Mouse (Mus musculus): ENCODE results near the gene Art4.

DNA sequence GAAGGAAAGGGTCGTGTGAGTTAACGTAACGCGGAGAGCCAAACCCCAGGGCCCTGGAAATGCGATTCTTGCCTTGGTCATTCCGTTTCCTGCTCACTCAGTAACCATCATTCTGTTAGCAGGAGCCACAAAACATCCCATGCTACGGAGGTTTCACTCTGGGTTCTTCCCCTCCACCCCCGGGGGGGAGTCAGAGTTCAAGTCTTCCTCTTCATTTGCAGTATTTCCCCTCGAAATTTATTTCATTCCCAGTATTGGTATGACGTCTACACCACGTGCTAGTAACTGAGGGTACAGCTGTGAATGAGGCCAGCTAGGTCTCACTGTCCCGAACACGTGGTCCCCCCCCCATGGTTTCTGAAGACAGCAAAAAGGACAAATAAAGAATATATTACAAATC is 47.9 kb downstream of the Art4 start:
- TF ChIP-seq USF1 (IDR thresholded peaks at IDR 0.05; ENCODE audit: low read depth): no peak
- TF ChIP-seq REST (IDR thresholded peaks at IDR 0.05; ENCODE audit: insufficient read depth, insufficient read length): no peak
- TF ChIP-seq POLR2A (IDR thresholded peaks at IDR 0.05; ENCODE audit: insufficient read length, low read depth): no peak
- TF ChIP-seq E2F4 (IDR thresholded peaks at IDR 0.05; ENCODE audit: insufficient read depth): no peak
- TF ChIP-seq MAX (IDR thresholded peaks at IDR 0.05; ENCODE audit: low read depth): no peak
- TF ChIP-seq POLR2AphosphoS2 (IDR thresholded peaks at IDR 0.05; ENCODE audit: insufficient read length, low read depth): no peak
- no peak for TF ChIP-seq MYOG (IDR thresholded peaks at IDR 0.05; ENCODE audit: control insufficient read depth in 1 of 3, insufficient read depth in 1 of 3, insufficient read length in 2 of 3, low read depth in 2 of 3)
- no peak for TF ChIP-seq TCF3 (IDR thresholded peaks at IDR 0.05; ENCODE audit: insufficient read length, low read depth)
- no peak for TF ChIP-seq CEBPB (IDR thresholded peaks at IDR 0.05; ENCODE audit: insufficient read depth, poor library complexity, severe bottlenecking)
- TF ChIP-seq MYOD1 (IDR thresholded peaks at IDR 0.05; ENCODE audit: control insufficient read depth in 1 of 3, insufficient read length in 2 of 3, low read depth in 2 of 3): no peak

Data from myocyte (in vitro differentiated cells).